Mouse (Mus musculus) intestine, postnatal 0 days (tissue): Measurements from ENCODE around the gene Hpd. TPM values are rescaled to one million over a fixed set of nuclear protein-coding genes. Genes with fewer than 3 reads are reported as not detected.

Experiments used
- ATAC-seq: fragments of 200-750 bp; cut with Nextera tagmentation; 2 replicates; pipeline ENCODE4 v1.8.0; 2017; ENCODE audit warnings: mild to moderate bottlenecking, moderate TSS enrichment, moderate library complexity
- H3K27ac ChIP-seq: fragments of 300-500 bp; sonication (generic); 2 replicates; pipeline ENCODE4 v1.5.1; 2014; ENCODE audit warnings: mild to moderate bottlenecking, low read depth, low read length, moderate library complexity
- H3K27me3 ChIP-seq: fragments of 300-500 bp; sonication (generic); replicated peaks from 2 replicates; pipeline ENCODE4 v1.6.1; 2014; ENCODE audit warnings: low read length, mixed read lengths; ENCODE audit not compliant: control insufficient read depth, insufficient read depth
- H3K36me3 ChIP-seq: fragments of 300-500 bp; sonication (generic); 2 replicates; pipeline ENCODE4 v1.6.1; 2014; ENCODE audit warnings: mild to moderate bottlenecking, moderate library complexity; ENCODE audit not compliant: control insufficient read depth, insufficient read depth
- H3K4me1 ChIP-seq: fragments of 300-500 bp; sonication (generic); replicated peaks from 2 replicates; pipeline ENCODE4 v1.6.1; 2014; ENCODE audit warnings: antibody characterized with exemption, low read length, mixed read lengths; ENCODE audit not compliant: control insufficient read depth, insufficient read depth
- H3K4me2 ChIP-seq: fragments of 300-500 bp; sonication (generic); replicated peaks from 2 replicates; pipeline ENCODE4 v1.6.1; 2014; ENCODE audit warnings: low read depth, mild to moderate bottlenecking, moderate library complexity
- H3K4me3 ChIP-seq: fragments of 300-500 bp; sonication (generic); 2 replicates; pipeline ENCODE4 v1.5.1; 2014; ENCODE audit warnings: low read depth, low read length
- H3K9ac ChIP-seq: fragments of 300-500 bp; sonication (generic); 2 replicates; pipeline ENCODE4 v1.6.1; 2014; ENCODE audit warnings: mild to moderate bottlenecking, low read depth, low read length
- H3K9me3 ChIP-seq: fragments of 300-500 bp; sonication (generic); 2 replicates; pipeline ENCODE4 v1.6.1; 2016; ENCODE audit warnings: mixed run types; ENCODE audit not compliant: control insufficient read depth
- CTCF ChIP-seq: sonication (generic); IDR thresholded peaks from 2 replicates; pipeline ENCODE4 v1.5.1; 2016; ENCODE audit warnings: low read depth, mild to moderate bottlenecking, control low read depth, antibody characterized with exemption, moderate library complexity
- WGBS: fragments of 180-500 bp; shearing (Covaris S2); extraction: QIAGEN DNeasy Blood & Tissue Kit; methylation state at CpG from one replicate; pipeline ENCODE4 v1.1.7; 2014; 5-methylcytosine and 5-hydroxymethylcytosine counted together
- polyA plus RNA-seq: library from polyadenylated mRNA; unstranded; fragments of >200 nt; fragmentation: Nextera tagmentation; extraction: Ambion mirVana; gene quantifications from 2 replicates; pipeline ENCODE4 v1.2.1, GENCODE M21; 2015

Gene Hpd
- polyA plus RNA-seq, 1 experiment from 2014 or later: 4.7 TPM

DNA sequence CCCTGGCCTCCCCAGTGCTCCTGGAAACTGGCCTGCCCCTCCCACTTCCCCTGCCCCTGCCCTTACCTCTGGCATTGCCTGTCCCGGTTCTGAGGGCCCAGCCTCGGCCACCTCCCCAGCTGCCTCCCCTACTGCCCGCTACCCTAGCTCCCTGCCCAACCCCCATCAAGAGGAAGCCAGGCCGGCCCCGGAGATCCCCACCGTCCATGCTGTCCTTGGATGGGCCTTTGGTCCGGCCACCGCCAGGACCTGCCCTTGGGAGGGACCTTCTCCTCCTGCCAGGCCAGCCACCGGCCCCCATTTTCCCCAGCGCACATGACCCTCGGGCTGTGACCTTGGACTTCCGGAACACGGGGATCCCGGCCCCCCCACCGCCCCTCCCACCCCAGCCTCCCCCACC is 22.2 kb downstream of the Hpd start:
- H3K36me3 ChIP-seq: peaks cover 82% of the 10 kb centered on the region
- no peak overlapping the region for H3K4me2 ChIP-seq
- H3K27me3 ChIP-seq: no peaks in the 10 kb centered on the region
- ATAC-seq: no peak
- no peak overlapping the region for H3K27ac ChIP-seq
- H3K9ac ChIP-seq: no peak overlapping the region
- no peaks in the 10 kb centered on the region for H3K9me3 ChIP-seq
- WGBS: 88% methylated on average over 15 of the region's 15 CpGs
- no peak overlapping the region for H3K4me3 ChIP-seq
- TF ChIP-seq CTCF: no peak
- H3K4me1 ChIP-seq: no peaks in the 10 kb centered on the region

DNA sequence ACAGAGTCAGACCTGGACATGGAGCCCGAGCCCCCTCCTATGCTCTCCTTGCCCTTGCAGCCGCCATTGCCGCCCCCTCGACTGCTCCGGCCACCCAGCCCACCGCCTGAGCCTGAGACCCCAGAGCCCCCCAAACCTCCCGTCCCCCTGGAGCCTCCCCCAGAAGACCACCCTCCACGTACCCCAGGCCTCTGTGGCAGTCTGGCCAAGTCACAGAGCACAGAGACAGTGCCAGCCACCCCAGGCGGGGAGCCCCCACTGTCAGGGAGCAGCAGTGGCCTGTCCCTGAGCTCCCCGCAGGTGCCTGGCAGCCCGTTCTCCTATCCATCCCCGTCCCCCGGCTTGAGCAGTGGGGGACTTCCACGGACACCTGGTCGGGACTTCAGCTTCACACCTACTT is 22.7 kb downstream of the Hpd start:
- Histone ChIP-seq H3K27ac (no peak overlapping the region), H3K4me2 (no peak overlapping the region), H3K36me3 (peaks cover 82% of the 10 kb centered on the region), H3K4me1 (no peaks in the 10 kb centered on the region), H3K27me3 (no peaks in the 10 kb centered on the region), H3K9ac (no peak overlapping the region), H3K9me3 (no peaks in the 10 kb centered on the region), H3K4me3 (no peak overlapping the region)
- no peak for TF ChIP-seq CTCF
- no peak for ATAC-seq
- WGBS: 92% methylated on average over 12 of the region's 15 CpGs

- no peak for TF ChIP-seq CTCF
- Histone ChIP-seq H3K4me2 (no peak overlapping the region), H3K9me3 (no peaks in the 10 kb centered on the region), H3K4me3 (no peak overlapping the region), H3K9ac (no peak overlapping the region), H3K36me3 (peaks cover 83% of the 10 kb centered on the region), H3K27ac (no peak overlapping the region), H3K4me1 (no peaks in the 10 kb centered on the region), H3K27me3 (no peaks in the 10 kb centered on the region)
- 96% methylated on average over 4 of the region's 4 CpGs for WGBS
- ATAC-seq: no peak
Measured at GRCm38 (mm10) chr5:123159446-123159845, 23.1 kb downstream of the Hpd start.

DNA sequence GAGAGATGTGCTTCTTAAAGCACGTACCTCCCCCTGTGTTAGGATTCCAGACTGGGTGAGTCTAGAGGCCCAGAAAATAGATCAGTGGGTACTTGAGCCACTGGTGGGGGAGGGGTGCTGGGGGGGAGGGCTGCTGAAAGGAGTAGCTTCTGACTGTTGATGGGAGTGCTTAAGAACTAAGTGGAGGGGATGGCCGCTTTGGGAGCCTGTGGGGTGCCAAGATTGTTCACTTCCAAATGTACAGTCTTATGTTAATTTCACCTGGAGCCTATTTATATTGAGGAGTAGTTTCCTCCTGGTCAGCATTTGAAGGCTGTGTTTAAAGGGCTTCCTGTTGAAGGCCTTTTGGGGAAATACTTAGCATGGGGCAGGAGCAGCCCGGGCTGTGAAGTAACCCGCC is 24.6 kb downstream of the Hpd start:
- peaks cover 82% of the 10 kb centered on the region for H3K36me3 ChIP-seq
- H3K9me3 ChIP-seq: no peaks in the 10 kb centered on the region
- 90% methylated on average over 4 of the region's 4 CpGs for WGBS
- no peaks in the 10 kb centered on the region for H3K27me3 ChIP-seq
- no peak overlapping the region for H3K27ac ChIP-seq
- no peaks in the 10 kb centered on the region for H3K4me1 ChIP-seq
- H3K9ac ChIP-seq: no peak overlapping the region
- no peak overlapping the region for H3K4me3 ChIP-seq
- H3K4me2 ChIP-seq: no peak overlapping the region
- no peak for TF ChIP-seq CTCF
- no peak for ATAC-seq

- Histone ChIP-seq H3K36me3 (peaks cover 83% of the 10 kb centered on the region), H3K9ac (no peak overlapping the region), H3K9me3 (no peaks in the 10 kb centered on the region), H3K4me3 (no peak overlapping the region), H3K27me3 (no peaks in the 10 kb centered on the region), H3K27ac (no peak overlapping the region), H3K4me2 (no peak overlapping the region), H3K4me1 (no peaks in the 10 kb centered on the region)
- peak; percentile 66 for TF ChIP-seq CTCF
- ATAC-seq: no peak
- WGBS: 93% methylated on average over 12 of the region's 12 CpGs
Measured at GRCm38 (mm10) chr5:123156763-123157162, 25.8 kb downstream of the Hpd start.

DNA sequence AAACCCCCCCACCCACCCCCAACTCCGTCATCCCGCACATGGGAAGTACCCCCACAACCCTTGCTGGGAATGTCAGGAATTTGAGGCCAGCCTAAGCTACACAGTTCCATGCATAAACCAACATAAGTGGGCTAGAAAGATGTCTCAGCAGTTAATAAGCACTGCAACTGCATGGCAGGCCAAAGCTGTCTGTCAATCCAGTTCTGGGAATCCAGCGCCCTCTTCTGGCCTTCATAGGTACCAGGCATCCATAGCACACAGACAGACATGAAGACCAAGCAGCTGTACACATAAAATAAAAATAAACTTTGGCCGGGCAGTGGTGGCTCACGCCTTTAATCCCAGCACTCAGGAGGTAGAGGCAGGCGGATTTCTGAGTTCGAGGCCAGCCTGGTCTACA is 27.1 kb downstream of the Hpd start:
- Histone ChIP-seq H3K9ac (no peak overlapping the region), H3K27me3 (no peaks in the 10 kb centered on the region), H3K4me3 (no peak overlapping the region), H3K4me2 (no peak overlapping the region), H3K9me3 (no peaks in the 10 kb centered on the region), H3K36me3 (peaks cover 81% of the 10 kb centered on the region), H3K4me1 (peaks cover 5% of the 10 kb centered on the region; the same call in 1 of the 2 replicates), H3K27ac (no peak overlapping the region)
- no peak for ATAC-seq
- 39% methylated on average over 7 of the region's 7 CpGs for WGBS
- peak; percentile 87 for TF ChIP-seq CTCF

DNA sequence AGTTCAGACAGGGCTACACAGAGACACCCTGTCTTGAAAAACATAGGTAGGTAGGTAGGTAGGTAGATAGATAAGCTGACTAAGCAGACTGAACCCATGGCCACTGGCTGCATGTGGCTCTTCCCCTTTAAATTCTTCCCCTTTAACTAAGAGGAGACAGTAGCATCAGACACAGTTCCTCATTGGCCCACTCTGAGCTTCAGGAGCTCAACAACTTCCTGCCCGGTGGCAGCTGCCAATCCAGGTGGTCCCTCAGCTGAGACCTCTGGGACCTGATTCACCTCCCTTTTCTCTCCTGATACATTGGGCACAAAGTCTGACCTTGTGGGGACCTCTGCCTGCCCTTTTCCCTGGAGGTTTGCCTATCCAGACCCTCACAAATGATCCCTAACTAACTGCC is 29.6 kb downstream of the Hpd start:
- Histone ChIP-seq H3K4me1 (peaks cover 14% of the 10 kb centered on the region; the same call in 1 of the 2 replicates), H3K27ac (0 out of 2 replicates have a peak overlapping the region, but pooled peaks have one; percentile 23), H3K36me3 (peaks cover 70% of the 10 kb centered on the region), H3K4me3 (no peak overlapping the region), H3K27me3 (no peaks in the 10 kb centered on the region), H3K9ac (no peak overlapping the region), H3K4me2 (no peak overlapping the region), H3K9me3 (no peaks in the 10 kb centered on the region)
- ATAC-seq: no peak
- 78% methylated on average over 1 of the region's 1 CpGs for WGBS
- TF ChIP-seq CTCF: no peak
